Mouse (Mus musculus): ENCODE data around the gene Atp6v0a1. TPM values are rescaled to one million over a fixed set of nuclear protein-coding genes. Genes with fewer than 3 reads are reported as not detected.

The Atp6v0a1 gene
- polyA plus RNA-seq, 1 experiment from 2014 or later: 28.0 TPM

Small RNA genes within 50 kb of the gene (microRNA-seq; reads per million reads assigned to microRNA genes)
- not detected for gene Mir6928 (ENCODE audit: borderline number of aligned reads)

Other genes starting within 250 kb of the Atp6v0a1 start
- gene Kcnh4, start 249.5 kb upstream of the Atp6v0a1 start, polyA plus RNA-seq (2014; fragmentation: Nextera tagmentation; extraction: Ambion mirVana): 0.50 and 0.56 TPM in 2 replicates
- gene Hcrt, start 246.5 kb upstream of the Atp6v0a1 start, polyA plus RNA-seq (2014; fragmentation: Nextera tagmentation; extraction: Ambion mirVana): not detected in 2 replicates
- gene Ghdc, start 238.5 kb upstream of the Atp6v0a1 start, polyA plus RNA-seq (2014; fragmentation: Nextera tagmentation; extraction: Ambion mirVana): 1.4 and 1.5 TPM in 2 replicates
- gene Stat5b, start 158.7 kb upstream of the Atp6v0a1 start, polyA plus RNA-seq (2014; fragmentation: Nextera tagmentation; extraction: Ambion mirVana): 17.9 and 18.1 TPM in 2 replicates
- 1.6 and 1.9 TPM in 2 replicates for gene Stat5a, start 150.1 kb upstream of the Atp6v0a1 start, polyA plus RNA-seq (2014; fragmentation: Nextera tagmentation; extraction: Ambion mirVana)
- gene Stat3, start 69.9 kb upstream of the Atp6v0a1 start, polyA plus RNA-seq (2014; fragmentation: Nextera tagmentation; extraction: Ambion mirVana): 22.5 and 23.5 TPM in 2 replicates
- gene Cavin1, start 38.6 kb upstream of the Atp6v0a1 start, polyA plus RNA-seq (2014; fragmentation: Nextera tagmentation; extraction: Ambion mirVana): 14.7 and 16.3 TPM in 2 replicates
- 3.5 and 5.9 TPM in 2 replicates for gene Naglu, start 60.6 kb downstream of the Atp6v0a1 start, polyA plus RNA-seq (2014; fragmentation: Nextera tagmentation; extraction: Ambion mirVana)
- gene Hsd17b1, start 69.0 kb downstream of the Atp6v0a1 start, polyA plus RNA-seq (2014; fragmentation: Nextera tagmentation; extraction: Ambion mirVana): not detected in 2 replicates
- 44.9 and 58.1 TPM in 2 replicates for gene Coasy, start 73.1 kb downstream of the Atp6v0a1 start, polyA plus RNA-seq (2014; fragmentation: Nextera tagmentation; extraction: Ambion mirVana)
- 45.7 and 47.9 TPM in 2 replicates for gene Mlx, start 77.8 kb downstream of the Atp6v0a1 start, polyA plus RNA-seq (2014; fragmentation: Nextera tagmentation; extraction: Ambion mirVana)
- gene Psmc3ip, start 86.0 kb downstream of the Atp6v0a1 start, polyA plus RNA-seq (2014; fragmentation: Nextera tagmentation; extraction: Ambion mirVana): 61.2 and 62.4 TPM in 2 replicates
- gene Retreg3, start 110.4 kb downstream of the Atp6v0a1 start, polyA plus RNA-seq (2014; fragmentation: Nextera tagmentation; extraction: Ambion mirVana): 10.7 and 12.7 TPM in 2 replicates
- 91.6 and 98.4 TPM in 2 replicates for gene Tubg1, start 110.5 kb downstream of the Atp6v0a1 start, polyA plus RNA-seq (2014; fragmentation: Nextera tagmentation; extraction: Ambion mirVana)
- 7.8 and 8.0 TPM in 2 replicates for gene Tubg2, start 146.5 kb downstream of the Atp6v0a1 start, polyA plus RNA-seq (2014; fragmentation: Nextera tagmentation; extraction: Ambion mirVana)
- gene Cntnap1, start 161.1 kb downstream of the Atp6v0a1 start, polyA plus RNA-seq (2014; fragmentation: Nextera tagmentation; extraction: Ambion mirVana): 0.28 and 0.39 TPM in 2 replicates
- 3.7 and 5.3 TPM in 2 replicates for gene Plekhh3, start 161.9 kb downstream of the Atp6v0a1 start, polyA plus RNA-seq (2014; fragmentation: Nextera tagmentation; extraction: Ambion mirVana)
- gene Ccr10, start 166.0 kb downstream of the Atp6v0a1 start, polyA plus RNA-seq (2014; fragmentation: Nextera tagmentation; extraction: Ambion mirVana): 0.20 TPM in 1 of 2 replicates, not detected in the other
- 11.6 and 12.4 TPM in 2 replicates for gene Ezh1, start 217.0 kb downstream of the Atp6v0a1 start, polyA plus RNA-seq (2014; fragmentation: Nextera tagmentation; extraction: Ambion mirVana)
- 64.8 and 69.3 TPM in 2 replicates for gene Ramp2, start 236.6 kb downstream of the Atp6v0a1 start, polyA plus RNA-seq (2014; fragmentation: Nextera tagmentation; extraction: Ambion mirVana)
- 114 and 117 TPM in 2 replicates for gene Vps25, start 244.3 kb downstream of the Atp6v0a1 start, polyA plus RNA-seq (2014; fragmentation: Nextera tagmentation; extraction: Ambion mirVana)